Mouse (Mus musculus): ENCODE measurements around the gene 4921504E06Rik. TPM values are rescaled to one million over a fixed set of nuclear protein-coding genes. Genes with fewer than 3 reads are reported as not detected.

Gene 4921504E06Rik
- total RNA-seq, 4 experiments from 2014 or later = not detected

DNA sequence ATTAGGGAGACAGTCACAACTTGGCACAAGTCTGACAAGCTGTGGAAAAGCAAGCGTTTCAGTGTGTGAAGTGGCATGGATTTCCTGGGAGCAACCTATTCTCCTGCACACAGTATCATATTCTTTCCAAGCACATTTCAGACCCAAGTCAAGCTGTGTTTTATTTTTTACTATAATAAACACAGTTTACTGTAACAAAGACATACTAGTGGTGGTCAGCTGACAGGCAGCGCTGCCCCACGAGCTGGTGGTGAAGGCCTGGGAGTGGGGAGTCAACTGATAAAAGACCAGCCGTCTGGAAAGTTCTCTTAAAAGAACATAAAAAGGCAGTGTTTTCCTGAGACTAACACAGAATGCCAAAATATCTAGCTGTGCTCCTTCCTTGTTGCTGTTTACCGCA, 42.7 kb downstream of the 4921504E06Rik start:
- no peak for DNase-seq (ENCODE audit: low spot score in 2 of 2)

DNA sequence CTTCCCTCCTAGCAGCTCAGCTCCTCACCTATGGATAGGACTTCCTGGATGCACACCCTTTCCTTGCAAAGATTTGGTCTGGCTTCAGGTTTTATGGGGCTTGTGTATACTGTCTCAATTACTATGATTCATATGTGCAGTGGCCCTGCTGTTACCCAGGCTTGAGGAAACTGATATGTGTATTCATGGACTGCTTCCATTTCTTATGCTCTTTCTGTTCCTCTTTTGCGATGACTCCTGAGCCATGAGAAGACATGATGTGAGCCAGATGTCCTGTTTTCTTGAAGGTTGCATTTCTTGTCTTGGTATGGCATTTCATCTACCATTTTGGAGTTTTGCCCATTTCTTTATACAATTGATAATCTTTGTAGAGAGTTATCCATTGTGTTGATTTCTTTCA, 48.0 kb downstream of the 4921504E06Rik start:
- no peak for DNase-seq (ENCODE audit: low spot score in 2 of 2)

DNA sequence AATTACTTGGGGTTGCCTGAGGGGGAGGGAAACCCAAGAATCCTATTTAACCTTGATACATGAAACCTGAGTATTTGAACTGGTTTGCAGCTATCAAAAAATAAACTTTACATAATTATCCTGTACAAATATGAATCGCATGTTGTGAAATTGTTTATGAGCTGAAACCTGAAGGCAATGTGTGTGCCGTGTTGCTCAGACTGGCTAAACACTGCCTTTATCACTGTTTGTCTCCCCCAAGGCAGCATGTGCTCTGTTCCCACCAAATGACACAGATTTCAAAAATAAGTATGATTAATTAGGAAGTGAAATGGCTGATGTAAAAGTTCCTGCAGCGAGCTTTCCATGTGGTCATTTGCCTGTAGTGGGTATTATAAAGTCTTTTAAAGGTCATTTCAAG, 63.5 kb downstream of the 4921504E06Rik start:
- DNase-seq (ENCODE audit: low spot score in 2 of 2) = no peak

DNA sequence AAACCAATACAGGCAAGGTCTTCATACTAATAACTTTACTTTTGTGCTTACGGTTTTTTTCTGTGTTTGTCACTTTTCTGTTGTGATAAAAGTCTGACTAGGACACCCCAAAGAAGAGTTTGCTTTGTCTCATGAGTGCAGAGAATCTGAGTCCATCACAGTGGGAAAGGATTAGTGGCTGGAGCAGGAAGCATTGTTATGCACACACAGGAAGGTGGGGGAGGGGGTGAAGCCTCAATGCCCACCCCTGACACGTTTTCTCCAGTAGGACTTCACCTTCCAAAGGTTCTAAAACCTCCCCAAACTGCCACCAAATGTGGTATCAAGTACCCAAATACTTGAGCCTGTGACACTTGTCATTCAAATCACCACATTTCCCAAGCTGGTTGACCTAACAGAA, 91.8 kb downstream of the 4921504E06Rik start:
- DNase-seq (ENCODE audit: low spot score in 2 of 2) = no peak

DNA sequence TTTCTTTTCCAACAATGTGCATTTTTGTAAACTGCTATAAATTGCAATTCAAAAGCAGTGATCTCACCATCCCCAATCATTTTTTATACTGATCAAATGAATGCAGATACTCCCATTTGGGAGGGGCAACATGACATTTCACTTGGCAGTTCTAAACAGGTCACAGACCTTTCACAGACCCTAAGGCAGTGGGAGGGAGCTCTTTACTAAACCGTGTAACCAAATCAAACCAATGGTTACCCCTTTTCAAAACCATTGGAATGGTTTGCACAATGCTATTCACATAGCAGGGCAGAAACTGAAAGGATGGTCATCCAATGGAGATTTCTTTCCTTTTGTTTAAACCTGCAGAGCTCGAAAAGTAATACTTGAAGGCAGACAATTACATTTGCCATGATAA, 94.9 kb downstream of the 4921504E06Rik start:
- no peak for DNase-seq (ENCODE audit: low spot score in 2 of 2)

DNA sequence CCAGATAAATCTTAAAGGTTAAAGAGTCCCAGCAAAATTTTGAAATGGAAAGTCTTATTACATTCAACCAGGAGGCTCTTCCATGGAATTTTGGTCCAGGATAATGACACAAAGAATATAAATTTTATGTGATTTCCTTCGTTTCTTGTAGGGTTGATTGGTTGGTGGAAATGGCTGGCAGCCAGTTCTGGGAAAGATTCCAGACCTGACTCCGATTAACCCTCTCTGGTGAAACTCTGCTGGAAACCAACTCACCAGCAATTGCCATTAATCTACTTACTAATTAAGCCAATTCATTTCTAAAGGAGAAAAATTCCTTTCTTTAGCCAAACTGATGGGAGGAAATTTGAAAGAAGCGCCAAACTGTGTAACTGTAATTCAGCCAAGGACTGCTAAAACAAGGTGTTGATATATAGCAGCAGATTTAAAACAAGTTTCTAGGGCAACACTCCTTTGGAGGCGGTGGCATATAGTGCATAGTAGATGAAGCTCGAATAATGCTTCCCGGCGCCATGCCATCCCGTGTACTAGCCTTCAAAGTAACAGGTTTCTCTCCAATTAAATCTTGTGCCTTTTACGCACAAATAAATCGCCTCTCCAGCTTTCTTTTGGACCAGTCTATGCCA, 97.7 kb downstream of the 4921504E06Rik start:
- DNase-seq (ENCODE audit: low spot score in 2 of 2) = no peak

DNA sequence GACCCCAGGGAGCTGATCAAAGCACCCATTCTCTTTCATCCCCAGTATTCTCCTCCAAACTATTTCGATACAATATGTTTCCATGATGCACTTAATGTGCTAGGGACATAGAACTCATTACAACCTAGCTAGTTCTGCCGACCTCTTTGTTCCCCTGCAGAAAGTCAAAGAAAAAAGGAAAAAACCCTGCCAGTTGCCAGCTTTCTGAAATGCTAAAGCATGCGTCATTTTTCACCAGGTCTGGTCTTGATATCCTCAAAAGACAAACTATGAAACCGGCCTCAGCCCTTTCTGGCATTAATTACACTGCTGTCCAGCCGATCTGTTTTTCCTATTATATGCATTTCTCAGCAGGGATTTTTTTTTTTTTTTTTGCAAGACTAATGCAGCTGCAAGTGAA, 98.5 kb downstream of the 4921504E06Rik start:
- DNase-seq (ENCODE audit: low spot score in 2 of 2) = no peak

DNA sequence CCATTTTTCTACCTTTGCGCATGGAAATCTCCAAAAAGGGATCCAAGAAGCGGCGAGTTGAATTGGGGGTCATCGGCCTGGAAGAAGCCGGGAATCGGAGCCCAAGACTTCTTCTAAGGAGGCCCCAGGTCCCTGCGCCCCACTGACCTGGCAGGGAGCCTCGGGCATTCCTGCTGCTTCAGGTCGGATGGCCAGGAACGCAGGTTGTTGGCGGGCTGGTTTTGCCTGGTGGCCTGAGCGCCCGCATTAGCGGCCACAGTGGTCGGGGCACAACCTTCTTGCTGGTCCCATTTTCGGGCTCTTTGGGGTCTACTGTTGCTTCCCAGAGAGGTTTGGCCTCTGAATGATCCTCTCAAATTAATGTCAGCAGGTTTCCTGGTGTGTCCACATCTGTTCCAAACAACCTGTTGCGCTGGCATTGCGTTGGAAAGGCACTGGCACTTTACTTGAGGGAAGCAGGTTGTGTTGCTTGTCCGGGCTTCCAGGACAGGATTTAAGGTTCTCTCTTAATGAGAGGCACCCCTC, 101.1 kb downstream of the 4921504E06Rik start:
- DNase-seq (ENCODE audit: low spot score in 2 of 2) = no peak

DNA sequence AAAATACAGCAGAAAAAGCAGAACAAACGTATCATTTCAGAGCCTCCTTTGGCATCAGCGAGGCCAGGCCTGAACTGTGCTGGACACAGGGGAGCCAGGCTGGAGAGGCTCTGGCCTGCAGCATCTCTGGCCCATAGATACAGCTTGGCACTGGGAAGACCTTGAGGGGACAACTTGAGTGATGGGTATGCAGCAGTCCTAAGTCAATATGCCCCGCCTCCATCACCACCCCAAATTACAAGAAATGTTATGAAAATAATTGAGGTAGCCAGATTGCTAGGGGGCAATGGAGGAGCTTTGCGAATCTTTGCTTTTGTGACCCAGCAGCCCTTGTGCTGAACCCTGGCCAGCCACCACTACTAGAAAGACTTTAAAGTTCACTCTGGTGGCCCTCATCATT, 104.4 kb downstream of the 4921504E06Rik start:
- DNase-seq (ENCODE audit: low spot score in 2 of 2) = no peak

DNA sequence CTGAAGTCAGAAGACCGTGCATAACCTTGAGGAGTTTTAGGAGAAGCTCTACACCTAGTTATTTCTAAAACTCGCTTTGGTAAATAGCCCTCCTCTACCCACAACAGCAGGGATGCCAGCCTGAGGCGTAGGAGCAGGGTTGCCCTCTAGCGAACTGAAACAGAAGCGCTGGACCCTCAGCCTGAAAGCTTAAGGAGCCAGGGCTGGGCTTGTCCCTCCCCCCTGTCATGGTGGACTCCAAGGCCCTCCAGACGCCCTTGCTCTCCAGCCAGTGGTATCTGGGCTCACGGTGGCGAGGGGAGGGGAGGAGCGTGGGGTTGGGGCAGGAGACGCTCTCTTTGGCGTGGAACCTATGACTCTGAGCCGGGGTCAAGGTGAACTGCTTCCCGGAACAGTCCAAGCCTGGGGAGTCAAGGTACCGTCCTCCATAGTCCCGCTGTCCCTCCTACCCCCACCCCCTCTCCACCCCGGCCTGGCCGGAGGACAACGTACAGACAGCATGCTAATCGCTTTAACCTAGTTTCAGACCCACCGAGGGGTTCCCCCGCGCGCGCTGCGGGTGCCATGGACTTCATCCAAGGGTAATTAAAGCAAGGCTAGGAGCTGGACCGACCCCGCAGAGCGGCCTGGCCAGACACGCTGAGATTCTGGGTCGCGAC, 105.5 kb downstream of the 4921504E06Rik start:
- no peak for DNase-seq (ENCODE audit: low spot score in 2 of 2)

DNA sequence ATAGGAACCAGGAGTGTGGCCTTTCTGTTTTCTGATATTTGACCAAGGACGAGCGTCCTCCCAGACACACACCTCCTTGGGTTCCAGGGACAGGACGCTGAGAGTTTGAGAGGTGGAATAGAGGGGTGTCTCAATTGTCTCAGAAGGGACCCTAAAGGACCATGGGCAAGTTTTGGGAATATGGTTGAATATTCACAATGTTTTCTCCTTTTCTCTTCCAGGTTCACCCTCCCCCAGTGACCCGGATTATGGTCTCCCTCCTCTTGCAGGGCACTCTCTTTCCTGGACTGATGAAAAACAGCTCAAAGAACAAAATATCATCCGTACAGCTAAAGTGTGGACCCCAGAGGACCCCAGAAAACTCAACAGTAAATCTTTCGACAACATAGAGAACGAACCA, 107.0 kb downstream of the 4921504E06Rik start:
- no peak for DNase-seq (ENCODE audit: low spot score in 2 of 2)

DNA sequence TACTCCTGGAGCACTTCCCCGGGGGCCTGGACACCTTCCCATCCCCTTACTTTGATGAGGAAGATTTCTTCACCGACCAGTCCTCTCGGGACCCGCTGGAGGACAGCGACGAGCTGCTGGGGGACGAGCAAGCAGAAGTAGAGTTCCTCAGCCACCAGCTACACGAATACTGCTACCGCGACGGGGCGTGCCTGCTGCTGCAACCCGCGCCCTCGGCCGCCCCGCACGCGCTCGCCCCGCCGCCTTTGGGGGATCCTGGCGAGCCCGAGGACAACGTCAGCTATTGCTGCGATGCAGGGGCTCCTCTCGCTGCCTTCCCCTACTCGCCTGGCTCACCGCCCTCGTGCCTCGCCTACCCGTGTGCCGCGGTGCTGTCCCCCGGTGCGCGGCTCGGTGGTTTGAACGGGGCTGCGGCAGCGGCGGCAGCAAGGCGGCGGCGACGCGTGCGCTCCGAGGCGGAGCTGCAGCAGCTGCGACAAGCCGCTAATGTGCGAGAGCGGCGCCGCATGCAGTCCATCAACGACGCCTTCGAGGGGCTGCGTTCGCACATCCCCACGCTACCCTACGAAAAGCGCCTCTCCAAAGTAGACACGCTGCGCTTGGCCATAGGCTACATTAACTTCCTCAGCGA, 107.7 kb downstream of the 4921504E06Rik start:
- DNase-seq (ENCODE audit: low spot score in 2 of 2) = no peak

DNA sequence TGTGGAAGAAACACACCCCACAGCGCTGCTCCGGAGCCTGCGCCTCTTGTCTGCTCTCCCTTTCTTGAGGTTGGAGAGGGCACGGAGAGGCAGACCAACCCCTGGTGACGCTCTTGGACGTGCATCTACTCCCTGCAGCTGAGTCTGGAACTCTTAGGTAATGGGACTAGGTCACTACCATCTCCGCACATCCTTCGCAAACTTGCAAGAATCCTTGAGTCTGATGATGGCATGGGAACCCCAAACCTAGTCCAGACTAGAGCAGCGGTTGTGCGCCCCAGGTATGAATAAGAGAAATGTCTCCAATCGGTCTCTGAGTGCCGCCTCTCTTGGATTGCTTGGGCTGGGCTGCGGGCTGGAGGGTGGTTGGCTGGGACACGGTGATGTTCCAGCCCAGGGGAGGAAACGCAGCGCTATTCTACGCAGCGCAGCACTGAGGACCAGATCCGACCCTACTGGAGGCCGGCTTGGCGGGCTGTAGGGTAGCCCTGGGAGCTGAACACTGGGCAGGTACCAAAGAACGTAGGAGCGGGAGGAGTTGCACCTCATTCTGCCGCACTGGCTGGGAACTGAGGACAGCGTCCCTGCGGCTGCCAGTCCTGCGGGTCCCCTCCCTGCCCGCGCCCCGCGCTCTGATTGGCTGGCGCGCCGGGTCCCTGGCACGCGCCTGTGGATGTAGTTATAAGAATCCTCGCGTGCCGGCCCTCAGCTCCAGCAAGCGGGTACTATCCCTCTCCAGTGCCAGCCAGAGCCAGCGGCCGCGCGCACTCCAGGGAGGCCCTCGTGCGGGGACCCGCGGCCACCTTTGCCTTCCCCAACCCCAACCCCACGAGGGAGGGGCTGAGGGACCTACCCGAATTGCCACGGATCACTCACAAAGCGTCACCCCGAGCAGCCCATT, 108.5 kb downstream of the 4921504E06Rik start, which contains the start of gene Ptf1a:
TSS of gene Ptf1a (plus strand) at position 733 of the 901 bp plus-strand sequence.
- DNase-seq (ENCODE audit: low spot score in 2 of 2) = no peak

DNA sequence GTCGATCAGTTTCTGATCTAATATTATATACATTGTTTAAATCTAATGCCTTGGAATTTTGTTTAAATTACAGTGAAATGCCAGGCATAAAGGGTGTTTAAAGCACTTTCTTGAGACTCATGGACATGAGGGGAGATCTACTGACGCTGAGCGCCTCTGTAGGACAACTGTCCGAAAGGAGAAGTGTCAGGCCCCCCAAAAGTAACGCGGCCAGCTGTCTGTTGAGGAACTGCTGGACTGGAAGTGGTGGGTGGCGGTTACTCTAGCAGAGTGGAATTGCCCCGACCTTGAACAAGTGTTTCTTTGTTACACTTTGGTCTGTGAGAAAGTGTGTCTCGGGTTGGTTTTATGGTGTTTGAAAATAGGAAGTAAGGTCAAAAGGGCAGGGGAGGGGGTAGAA, 109.4 kb downstream of the 4921504E06Rik start:
- DNase-seq (ENCODE audit: low spot score in 2 of 2) = no peak

DNA sequence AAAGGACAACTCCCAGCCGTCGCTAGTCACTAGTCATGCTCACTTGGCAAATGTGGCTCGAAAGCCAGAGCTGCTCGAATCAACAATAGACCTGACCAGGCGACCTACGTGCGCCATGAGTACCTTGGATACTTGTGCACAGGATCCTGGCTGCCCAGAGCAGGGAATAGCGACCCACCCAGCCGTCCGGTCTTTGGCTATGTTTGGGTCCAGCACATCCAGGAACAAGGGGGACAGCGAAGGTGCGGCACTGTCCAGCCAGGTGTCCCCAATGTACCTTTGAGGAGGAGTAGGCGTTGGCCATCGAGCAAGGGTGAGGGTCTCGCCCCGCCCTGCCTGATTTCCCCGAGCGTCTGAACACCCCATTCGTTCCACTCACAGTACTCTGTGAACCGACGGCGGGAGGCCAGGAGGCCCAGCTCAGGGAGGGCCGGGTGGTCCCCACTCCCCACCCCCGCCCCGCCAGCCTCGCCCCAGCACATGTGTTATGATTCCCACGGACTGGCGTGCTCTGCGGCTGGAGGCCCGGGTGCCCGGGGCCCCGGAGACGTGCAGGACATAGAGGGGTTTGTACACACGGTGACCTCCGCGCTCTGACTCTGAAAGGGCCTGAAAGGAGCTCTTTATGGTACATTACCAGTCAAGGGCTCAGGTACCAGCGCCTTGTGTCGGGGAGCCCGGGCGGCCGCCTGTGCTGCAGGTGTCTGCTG, 121.9 kb downstream of the 4921504E06Rik start:
- DNase-seq (ENCODE audit: low spot score in 2 of 2) = no peak

DNA sequence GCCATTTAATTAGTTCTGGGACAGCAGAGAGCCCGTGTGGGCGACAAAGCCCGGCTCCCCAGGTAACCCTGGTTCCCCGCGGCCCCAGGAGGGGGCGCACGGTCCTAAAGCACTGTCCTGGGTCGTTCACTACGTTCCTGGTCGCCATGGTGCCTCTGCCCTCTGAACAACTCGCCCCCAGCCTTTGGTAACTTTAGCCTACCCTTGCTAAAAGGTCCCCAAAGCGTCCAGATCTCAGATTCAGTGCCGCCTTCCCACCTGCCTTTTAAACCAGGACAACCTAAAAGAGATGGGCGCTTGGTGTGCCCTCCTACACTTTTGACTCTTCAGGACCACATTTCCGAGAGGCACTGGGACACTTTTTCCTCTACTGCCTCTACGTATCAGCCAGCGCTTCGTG, 122.5 kb downstream of the 4921504E06Rik start:
- no peak for DNase-seq (ENCODE audit: low spot score in 2 of 2)

DNA sequence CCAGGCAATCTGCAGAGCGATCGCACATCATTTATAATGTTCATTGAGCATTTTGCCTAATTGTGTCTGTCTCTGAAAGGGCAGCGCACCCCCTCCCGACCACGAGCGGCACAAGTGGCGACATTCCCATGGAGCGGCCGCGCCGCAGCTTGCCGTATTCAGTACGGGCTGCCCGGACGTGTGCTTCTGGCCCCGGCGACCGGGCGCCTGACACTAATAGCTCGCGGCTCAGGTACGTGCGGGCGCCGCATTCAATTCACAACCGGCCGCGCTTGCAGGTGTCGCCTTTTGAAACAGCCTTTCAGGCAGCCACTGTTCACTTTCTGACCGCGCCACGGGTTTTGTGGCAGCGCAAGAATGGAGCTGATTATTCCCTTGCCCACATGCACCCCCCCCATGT, 123.0 kb downstream of the 4921504E06Rik start:
- DNase-seq (ENCODE audit: low spot score in 2 of 2) = no peak

DNA sequence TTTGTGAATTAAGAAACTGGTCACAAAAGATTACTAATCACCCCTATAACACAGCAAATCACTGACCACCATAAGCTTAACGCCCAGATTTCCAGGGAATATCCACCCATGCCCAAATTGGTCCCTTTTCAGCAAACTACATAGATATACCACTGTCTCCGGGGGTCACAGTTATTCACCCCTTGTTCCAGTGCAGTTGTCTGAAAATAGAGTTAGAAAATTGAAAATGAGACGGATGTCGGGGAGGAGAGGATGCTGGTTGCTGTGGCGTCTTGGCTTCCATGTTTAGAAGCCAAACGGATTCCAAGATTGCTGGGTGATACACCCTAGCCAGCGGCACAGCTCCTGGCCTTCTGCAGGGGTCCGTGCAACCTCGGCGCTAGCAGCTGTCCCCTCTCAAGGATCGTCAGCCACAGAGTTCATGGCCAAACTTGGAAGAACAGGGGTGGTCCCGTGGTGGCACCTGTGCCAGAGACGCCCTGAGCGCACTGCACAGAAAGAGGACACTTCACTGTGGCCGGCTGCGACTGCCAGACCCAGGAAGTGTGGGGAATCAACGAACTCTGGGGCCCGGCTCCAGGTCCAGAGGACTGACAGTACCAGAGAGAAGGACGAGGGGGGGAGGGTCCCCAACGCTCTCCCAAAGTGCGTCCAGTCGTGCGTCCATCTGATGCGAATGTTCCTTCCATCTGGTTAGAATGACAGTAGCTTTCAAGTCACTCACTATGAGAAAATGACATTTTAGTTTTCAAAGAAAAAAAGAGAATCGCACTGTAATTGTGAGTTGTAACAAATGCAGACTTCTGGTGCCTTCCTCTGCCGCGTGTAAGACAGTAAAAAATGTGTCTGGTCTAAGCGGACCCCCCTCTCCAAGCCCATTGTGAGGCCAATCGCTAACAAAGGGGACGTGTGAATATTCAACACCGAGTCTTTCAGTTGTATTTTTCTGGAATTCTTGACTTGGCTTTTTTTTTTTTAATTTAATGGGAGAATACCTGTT, 123.7 kb downstream of the 4921504E06Rik start:
- DNase-seq (ENCODE audit: low spot score in 2 of 2) = no peak

DNA sequence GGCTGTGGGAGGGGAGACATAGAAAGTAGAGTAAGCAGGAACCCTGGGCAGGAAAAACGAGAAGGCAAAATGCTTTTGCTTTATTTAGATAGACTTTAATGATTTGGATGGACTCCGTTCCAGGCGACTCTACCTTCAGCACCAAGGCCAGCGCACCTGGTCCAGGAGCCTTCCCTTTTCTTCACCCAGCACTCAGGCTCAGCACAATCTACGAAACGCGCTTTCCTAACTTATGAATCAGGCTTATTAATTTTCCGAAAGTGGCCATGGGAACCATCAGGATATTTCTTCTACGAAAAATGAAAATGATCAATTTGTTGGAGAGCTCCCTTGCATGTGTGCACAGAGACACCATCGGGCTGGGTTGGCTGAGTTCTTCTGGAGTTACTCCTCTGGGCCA, 124.7 kb downstream of the 4921504E06Rik start:
- no peak for DNase-seq (ENCODE audit: low spot score in 2 of 2)

DNA sequence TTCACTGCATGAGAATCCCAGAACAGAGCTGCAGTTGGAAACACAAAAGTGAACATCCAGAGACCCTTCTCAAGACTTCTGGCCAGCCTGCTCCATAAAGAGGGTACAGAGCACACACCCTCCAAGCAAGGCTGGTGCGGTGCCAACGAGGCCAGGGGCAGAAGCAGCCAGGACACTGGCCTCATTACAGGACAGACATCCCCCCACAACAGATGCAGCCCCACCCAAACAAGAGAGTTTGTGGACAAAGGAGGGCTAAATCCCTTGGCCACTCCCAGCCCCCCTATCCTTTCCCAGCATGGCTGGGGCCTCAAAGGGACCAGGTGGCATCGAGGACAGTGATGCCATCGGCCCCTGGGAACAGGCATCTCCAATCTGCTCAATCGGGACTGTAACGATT, 130.6 kb downstream of the 4921504E06Rik start:
- DNase-seq (ENCODE audit: low spot score in 2 of 2) = no peak
